Mouse (Mus musculus): ENCODE data around the gene Tpgs1. TPM values are rescaled to one million over a fixed set of nuclear protein-coding genes. Genes with fewer than 3 reads are reported as not detected.

The Tpgs1 gene
- total and polyA plus RNA-seq, 3 experiments = 42.0 to 58.9 (median 42.8) TPM

DNA sequence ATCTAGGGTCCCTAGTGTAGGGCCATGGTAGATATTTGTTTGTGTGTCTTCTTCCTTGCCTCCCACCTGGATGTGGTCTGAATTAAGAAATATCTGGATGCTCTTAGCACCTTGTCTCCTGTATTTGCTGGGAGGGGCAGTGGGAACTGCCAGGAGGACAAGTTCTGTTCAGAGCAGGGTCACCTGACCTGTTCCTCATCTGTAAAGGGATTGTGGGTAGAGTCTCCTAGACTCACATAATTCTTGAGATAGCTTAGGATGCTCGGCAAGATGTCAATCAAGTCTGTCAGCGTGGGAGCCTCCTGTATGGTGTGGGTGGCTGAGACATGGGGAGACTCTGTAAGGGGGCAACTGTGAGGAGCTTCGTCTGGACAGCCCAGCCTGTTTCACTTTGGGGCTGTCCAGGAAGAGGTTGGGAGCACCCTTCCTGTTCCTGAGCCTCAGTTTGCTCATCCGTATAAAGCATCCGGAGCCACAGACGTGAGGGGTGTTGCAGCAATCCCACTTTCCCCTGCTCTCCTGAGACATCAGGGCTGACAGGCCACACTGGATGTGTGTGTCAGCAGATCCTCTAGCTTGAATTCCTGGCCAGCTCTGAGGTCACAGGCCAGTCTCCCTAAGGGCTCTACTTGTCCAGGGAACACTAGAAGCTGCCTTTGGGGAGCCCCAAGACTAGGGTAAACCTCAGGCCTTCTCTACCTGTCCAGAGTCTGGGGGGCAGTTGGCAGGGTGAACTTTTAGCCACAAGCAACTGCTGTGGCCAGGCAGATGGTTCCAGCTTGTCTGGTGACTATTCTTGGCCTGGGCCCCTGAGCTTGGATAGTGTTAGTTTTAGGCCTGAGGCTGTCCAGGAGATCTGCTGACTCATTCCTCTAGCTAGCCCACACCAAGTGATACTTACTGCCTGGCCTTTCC lies 14.8 kb downstream of the Tpgs1 start:
- Histone ChIP-seq H3K36me3 (replicated peaks in 1 of 2; ENCODE audit: control insufficient read depth in 1 of 2, insufficient read depth in 1 of 2, low read length in 1 of 2) (peaks cover 43 to 56% of the 10 kb centered on the region in 2 experiments), H3K4me2 (ENCODE audit: insufficient read depth, low read depth, poor library complexity, severe bottlenecking) (peak overlapping the region; percentile 69), H3K4me3 (replicated peaks in 1 of 3; ENCODE audit: low read depth in 2 of 3, low read length in 2 of 3, poor library complexity in 1 of 3) (peak overlapping the region; percentile 92 to 98 (median 93)), H3K4me1 (ENCODE audit: control insufficient read depth in 1 of 2, insufficient read depth in 2 of 2) (peaks cover 24 to 41% of the 10 kb centered on the region in 2 experiments), H3K27me3 (replicated peaks) (no peaks in the 10 kb centered on the region), H3K27ac (ENCODE audit: insufficient read depth, low read depth) (peak overlapping the region; percentile 26), H3K9ac (ENCODE audit: insufficient read depth, low read depth) (peak overlapping the region; percentile 97), H3K79me2 (replicated peaks; ENCODE audit: control insufficient read depth, extremely low read depth, insufficient read depth, poor library complexity, severe bottlenecking) (peaks cover 31% of the 10 kb centered on the region), H3K9me3 (replicated peaks; ENCODE audit: low read length) (no peaks in the 10 kb centered on the region)
- TF ChIP-seq KAT2A (IDR thresholded peaks at IDR 0.05; ENCODE audit: insufficient replicate concordance, low read length) (no peak), ZC3H11A (IDR thresholded peaks at IDR 0.05; ENCODE audit: low read depth, low read length) (no peak), MXI1 (IDR thresholded peaks at IDR 0.05; ENCODE audit: low read depth, low read length) (no peak), MAFK (IDR thresholded peaks at IDR 0.05; ENCODE audit: insufficient replicate concordance, low read length) (no peak), ZMIZ1 (IDR thresholded peaks at IDR 0.05; ENCODE audit: low read depth, low read length) (no peak)
- DNase-seq (ENCODE audit: extremely low read depth) = no peak
- dilution Hi-C loops (cut with MboI; ENCODE audit: extremely low pct_ligation_motif_present, extremely low pct_unique_long_range_greater_than_20kb, low sequenced_read_pairs) = no loop called here
- in situ Hi-C loops (cut with MboI; ENCODE audit: low pct_ligation_motif_present, low pct_unique_long_range_greater_than_20kb, low sequenced_read_pairs) = no loop called here

DNA sequence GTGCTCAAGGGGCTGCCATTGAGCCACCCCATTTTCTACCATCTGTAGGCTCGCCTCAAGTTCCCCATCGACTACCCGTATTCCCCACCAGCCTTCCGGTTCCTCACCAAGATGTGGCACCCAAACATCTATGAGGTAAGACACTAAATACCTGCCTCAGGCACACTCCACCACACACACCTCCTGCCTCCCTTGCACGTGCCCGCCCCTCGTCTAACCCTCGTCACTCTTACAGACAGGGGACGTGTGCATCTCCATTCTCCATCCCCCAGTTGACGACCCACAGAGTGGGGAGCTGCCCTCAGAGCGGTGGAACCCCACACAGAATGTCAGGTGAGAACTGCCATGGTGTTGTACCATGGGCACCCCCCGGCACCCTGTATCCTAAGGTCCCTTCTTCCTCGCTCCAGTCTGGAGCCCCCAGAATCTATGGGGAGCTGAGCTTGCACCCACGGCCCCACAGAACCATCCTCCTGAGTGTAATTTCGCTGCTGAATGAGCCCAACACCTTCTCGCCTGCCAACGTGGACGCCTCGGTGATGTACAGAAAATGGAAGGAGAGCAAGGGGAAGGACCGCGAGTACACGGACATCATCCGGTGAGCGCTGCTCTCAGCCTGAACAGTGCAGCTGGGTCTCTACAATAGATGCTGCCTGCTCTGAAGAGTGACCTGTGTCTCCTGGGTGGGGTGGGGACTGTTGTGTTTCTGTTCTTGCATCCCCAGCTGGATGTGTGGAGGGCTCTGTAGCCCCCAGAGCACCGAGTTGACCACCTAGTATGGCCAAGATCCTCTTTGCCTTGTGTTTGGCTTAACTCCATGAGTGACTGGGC lies 15.8 kb downstream of the Tpgs1 start:
- no peak for DNase-seq (ENCODE audit: extremely low read depth)

DNA sequence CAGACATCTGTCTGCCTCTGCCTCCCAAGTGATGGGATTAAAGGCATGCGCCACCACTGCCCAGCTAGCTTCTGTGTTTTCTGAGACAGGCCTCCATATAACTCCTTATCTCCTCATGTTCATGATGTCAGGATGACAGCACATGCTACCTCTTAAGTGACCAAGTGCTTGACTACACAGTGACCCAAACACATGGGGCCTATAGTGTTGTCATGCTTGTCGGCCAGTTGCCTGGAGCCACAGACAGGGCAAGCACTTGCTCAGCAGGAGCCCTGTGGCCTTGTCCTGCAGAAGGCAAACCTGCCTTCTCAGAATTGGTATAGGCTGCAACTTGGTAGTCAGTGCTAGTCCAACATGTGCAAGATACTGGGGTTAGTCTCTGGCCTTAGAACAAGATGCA lies 17.1 kb downstream of the Tpgs1 start:
- TF ChIP-seq CHD1 (IDR thresholded peaks at IDR 0.05; ENCODE audit: low read depth, low read length) (no peak), POLR2AphosphoS2 (IDR thresholded peaks at IDR 0.05; ENCODE audit: low read depth, low read length) (no peak), POLR2A (IDR thresholded peaks at IDR 0.05; ENCODE audit: low read depth, low read length) (no peak), MEF2A (IDR thresholded peaks at IDR 0.05; ENCODE audit: borderline replicate concordance, low read depth, low read length) (no peak)
- Histone ChIP-seq H3K27ac (ENCODE audit: insufficient read depth, low read depth) (no peak overlapping the region), H3K4me3 (replicated peaks in 1 of 3; ENCODE audit: low read depth in 2 of 3, low read length in 2 of 3, poor library complexity in 1 of 3) (no peak overlapping the region), H3K79me2 (replicated peaks; ENCODE audit: control insufficient read depth, extremely low read depth, insufficient read depth, poor library complexity, severe bottlenecking) (peaks cover 31% of the 10 kb centered on the region), H3K27me3 (replicated peaks) (no peaks in the 10 kb centered on the region), H3K36me3 (replicated peaks in 1 of 2; ENCODE audit: control insufficient read depth in 1 of 2, insufficient read depth in 1 of 2, low read length in 1 of 2) (peaks cover 47 to 64% of the 10 kb centered on the region in 2 experiments), H3K9ac (ENCODE audit: insufficient read depth, low read depth) (no peak overlapping the region), H3K9me3 (replicated peaks; ENCODE audit: low read length) (no peaks in the 10 kb centered on the region), H3K4me2 (ENCODE audit: insufficient read depth, low read depth, poor library complexity, severe bottlenecking) (no peak overlapping the region), H3K4me1 (ENCODE audit: control insufficient read depth in 1 of 2, insufficient read depth in 2 of 2) (peaks cover 15 to 34% of the 10 kb centered on the region in 2 experiments)
- dilution Hi-C loops (cut with MboI; ENCODE audit: extremely low pct_ligation_motif_present, extremely low pct_unique_long_range_greater_than_20kb, low sequenced_read_pairs) = no loop called here
- in situ Hi-C loops (cut with MboI; ENCODE audit: low pct_ligation_motif_present, low pct_unique_long_range_greater_than_20kb, low sequenced_read_pairs) = no loop called here
- no peak for DNase-seq (ENCODE audit: extremely low read depth)

More for the DNA sequence above, 15.8 kb downstream of the Tpgs1 start:
- TF ChIP-seq CTCF (conservative IDR thresholded peaks at IDR 0.05 in 1 of 2, IDR thresholded peaks at IDR 0.05 in 1 of 2; ENCODE audit: low read depth in 2 of 2, low read length in 2 of 2) = no peak
- TF ChIP-seq CHD2 (IDR thresholded peaks at IDR 0.05; ENCODE audit: low read length) = no peak
- TF ChIP-seq ELF1 (IDR thresholded peaks at IDR 0.05; ENCODE audit: low read depth, low read length) = no peak
- TF ChIP-seq MAFK (IDR thresholded peaks at IDR 0.05; ENCODE audit: insufficient replicate concordance, low read length) = no peak
- in situ Hi-C loops (cut with MboI; ENCODE audit: low pct_ligation_motif_present, low pct_unique_long_range_greater_than_20kb, low sequenced_read_pairs) = no loop called here
- H3K4me1 ChIP-seq (ENCODE audit: control insufficient read depth in 1 of 2, insufficient read depth in 2 of 2) = peaks cover 24 to 44% of the 10 kb centered on the region in 2 experiments
- H3K79me2 ChIP-seq (replicated peaks; ENCODE audit: control insufficient read depth, extremely low read depth, insufficient read depth, poor library complexity, severe bottlenecking) = peaks cover 31% of the 10 kb centered on the region
- H3K27me3 ChIP-seq (replicated peaks) = no peaks in the 10 kb centered on the region
- no peak overlapping the region for H3K4me2 ChIP-seq (ENCODE audit: insufficient read depth, low read depth, poor library complexity, severe bottlenecking)
- peaks cover 47 to 64% of the 10 kb centered on the region in 2 experiments for H3K36me3 ChIP-seq (replicated peaks in 1 of 2; ENCODE audit: control insufficient read depth in 1 of 2, insufficient read depth in 1 of 2, low read length in 1 of 2)
- H3K4me3 ChIP-seq (replicated peaks in 1 of 3; ENCODE audit: low read depth in 2 of 3, low read length in 2 of 3, poor library complexity in 1 of 3) = no peak overlapping the region
- no peaks in the 10 kb centered on the region for H3K9me3 ChIP-seq (replicated peaks; ENCODE audit: low read length)
- H3K9ac ChIP-seq (ENCODE audit: insufficient read depth, low read depth) = 0 out of 2 replicates have a peak overlapping the region, but pooled peaks have one; percentile 97
- H3K27ac ChIP-seq (ENCODE audit: insufficient read depth, low read depth) = no peak overlapping the region
- dilution Hi-C loops (cut with MboI; ENCODE audit: extremely low pct_ligation_motif_present, extremely low pct_unique_long_range_greater_than_20kb, low sequenced_read_pairs) = no loop called here
